Mouse (Mus musculus): ENCODE measurements around the gene Spi1. TPM values are rescaled to one million over a fixed set of nuclear protein-coding genes. Genes with fewer than 3 reads are reported as not detected.

The Spi1 gene
- total RNA-seq, 2 experiments from 2014 or later, result 3.4 to 4.8 TPM

GRCm38 (mm10) chr2:91118647-91119046 is 36.5 kb downstream of the Spi1 start:
- H3K4me3 ChIP-seq, result no peak overlapping the region
- H3K27ac ChIP-seq, result no peak overlapping the region
- TF ChIP-seq CTCF (IDR thresholded peaks at IDR 0.05), result no peak
- no peak for DNase-seq (ENCODE audit: extremely low spot score in 1 of 2, low spot score in 2 of 2)
- intact Hi-C loops (cut with DNase I), result loop anchor here (5.0 kb wide), 3 partner anchors 64 to 139 kb away; partner anchors contain the start of genes Ddb2, Madd and Pacsin3

DNA sequence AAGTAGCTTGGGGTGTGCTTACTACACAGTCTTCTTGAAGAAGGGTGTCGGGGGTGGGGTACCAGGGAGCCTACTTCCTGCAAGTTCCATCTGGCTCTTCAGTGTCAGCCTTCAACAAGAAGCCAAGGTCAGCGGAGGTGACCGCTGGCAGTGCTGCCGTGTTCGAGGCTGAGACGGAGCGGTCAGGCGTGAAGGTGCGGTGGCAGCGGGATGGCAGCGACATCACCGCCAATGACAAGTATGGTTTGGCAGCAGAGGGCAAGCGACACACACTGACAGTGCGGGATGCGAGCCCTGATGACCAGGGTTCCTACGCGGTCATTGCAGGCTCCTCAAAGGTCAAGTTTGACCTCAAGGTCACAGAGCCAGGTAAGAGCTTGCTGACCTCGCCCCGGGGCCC is 36.9 kb downstream of the Spi1 start:
- Histone ChIP-seq H3K27ac (no peak overlapping the region), H3K4me3 (no peak overlapping the region)
- TF ChIP-seq CTCF (IDR thresholded peaks at IDR 0.05), result no peak
- DNase-seq (ENCODE audit: extremely low spot score in 1 of 2, low spot score in 2 of 2), result no peak
- intact Hi-C loops (cut with DNase I), result loop anchor here (5.0 kb wide), 3 partner anchors 63 to 138 kb away; partner anchors contain the start of genes Ddb2, Madd and Pacsin3

GRCm38 (mm10) chr2:91119551-91119950 is 37.4 kb downstream of the Spi1 start:
- TF ChIP-seq CTCF (IDR thresholded peaks at IDR 0.05), result no peak
- Histone ChIP-seq H3K27ac (no peak overlapping the region), H3K4me3 (no peak overlapping the region)
- no peak for DNase-seq (ENCODE audit: extremely low spot score in 1 of 2, low spot score in 2 of 2)
- intact Hi-C loops (cut with DNase I), result loop anchor here (5.0 kb wide), 3 partner anchors 63 to 138 kb away; partner anchors contain the start of genes Ddb2, Madd and Pacsin3

- intact Hi-C loops (cut with DNase I), result no loop called here
- Histone ChIP-seq H3K4me3 (no peak overlapping the region), H3K27ac (no peak overlapping the region)
- no peak for DNase-seq (ENCODE audit: extremely low spot score in 1 of 2, low spot score in 2 of 2)
- no peak for TF ChIP-seq CTCF (IDR thresholded peaks at IDR 0.05)
Observed at GRCm38 (mm10) chr2:91120261-91120671, 38.1 kb downstream of the Spi1 start.

- no peak overlapping the region for H3K27ac ChIP-seq
Observed at GRCm38 (mm10) chr2:91121011-91121410, 38.8 kb downstream of the Spi1 start.

DNA sequence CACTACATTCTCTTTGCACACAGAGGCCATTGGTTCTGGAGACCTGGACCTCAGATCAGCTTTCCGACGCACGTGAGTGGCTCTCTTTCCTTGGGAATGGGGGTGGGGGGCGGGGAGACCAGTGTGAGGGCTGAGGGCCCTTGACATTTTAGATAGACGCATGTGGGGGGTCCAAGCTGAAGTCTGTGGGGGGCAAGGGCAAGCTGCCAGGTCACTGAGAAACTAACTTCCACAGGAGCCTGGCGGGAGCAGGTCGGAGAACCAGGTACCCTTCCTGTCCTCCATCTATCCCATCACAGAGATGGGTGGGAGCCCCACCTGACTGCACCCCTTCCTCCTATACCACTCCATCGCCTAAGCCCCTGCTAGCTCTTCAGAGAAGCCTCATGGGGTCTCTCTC is 39.3 kb downstream of the Spi1 start:
- H3K4me3 ChIP-seq, result no peak overlapping the region
- H3K27ac ChIP-seq, result no peak overlapping the region
- intact Hi-C loops (cut with DNase I), result no loop called here
- no peak for DNase-seq (ENCODE audit: extremely low spot score in 1 of 2, low spot score in 2 of 2)
- TF ChIP-seq CTCF (IDR thresholded peaks at IDR 0.05), result no peak

More at GRCm38 (mm10) chr2:91121011-91121410, 38.8 kb downstream of the Spi1 start:
- intact Hi-C loops (cut with DNase I), result no loop called here
- TF ChIP-seq CTCF (IDR thresholded peaks at IDR 0.05), result no peak
- no peak overlapping the region for H3K4me3 ChIP-seq
- no peak for DNase-seq (ENCODE audit: extremely low spot score in 1 of 2, low spot score in 2 of 2)

DNA sequence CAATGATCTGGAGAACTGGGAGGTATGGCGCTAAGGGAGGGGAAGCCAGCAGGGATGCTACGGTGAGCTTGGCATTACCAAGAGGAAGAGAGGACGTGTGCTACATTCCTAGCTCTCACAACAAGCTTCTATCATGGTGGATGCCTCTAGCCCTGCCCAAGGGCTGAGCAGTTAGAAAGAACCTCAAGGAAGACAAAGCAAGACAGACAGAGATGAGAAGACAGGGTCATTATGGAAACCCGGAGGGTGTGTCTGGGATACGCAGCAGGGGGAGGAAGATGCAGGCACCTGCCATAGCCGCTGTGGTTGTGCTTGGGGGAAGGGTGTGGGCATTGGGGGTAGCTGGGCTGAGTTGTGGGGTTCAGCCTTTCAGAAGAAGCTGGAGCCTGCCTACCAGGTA is 41.3 kb downstream of the Spi1 start:
- Histone ChIP-seq H3K4me3 (no peak overlapping the region), H3K27ac (no peak overlapping the region)
- no peak for DNase-seq (ENCODE audit: extremely low spot score in 1 of 2, low spot score in 2 of 2)
- intact Hi-C loops (cut with DNase I), result no loop called here
- no peak for TF ChIP-seq CTCF (IDR thresholded peaks at IDR 0.05)

- intact Hi-C loops (cut with DNase I), result no loop called here
- TF ChIP-seq CTCF (IDR thresholded peaks at IDR 0.05), result no peak
- Histone ChIP-seq H3K27ac (no peak overlapping the region), H3K4me3 (no peak overlapping the region)
- DNase-seq (ENCODE audit: extremely low spot score in 1 of 2, low spot score in 2 of 2), result no peak
Observed at GRCm38 (mm10) chr2:91125101-91125500, 42.9 kb downstream of the Spi1 start.

- H3K4me3 ChIP-seq, result no peak overlapping the region
- no peak for TF ChIP-seq CTCF (IDR thresholded peaks at IDR 0.05)
- DNase-seq (ENCODE audit: extremely low spot score in 1 of 2, low spot score in 2 of 2), result no peak
- intact Hi-C loops (cut with DNase I), result no loop called here
- no peak overlapping the region for H3K27ac ChIP-seq
Observed at GRCm38 (mm10) chr2:91128761-91129160, 46.6 kb downstream of the Spi1 start.

DNA sequence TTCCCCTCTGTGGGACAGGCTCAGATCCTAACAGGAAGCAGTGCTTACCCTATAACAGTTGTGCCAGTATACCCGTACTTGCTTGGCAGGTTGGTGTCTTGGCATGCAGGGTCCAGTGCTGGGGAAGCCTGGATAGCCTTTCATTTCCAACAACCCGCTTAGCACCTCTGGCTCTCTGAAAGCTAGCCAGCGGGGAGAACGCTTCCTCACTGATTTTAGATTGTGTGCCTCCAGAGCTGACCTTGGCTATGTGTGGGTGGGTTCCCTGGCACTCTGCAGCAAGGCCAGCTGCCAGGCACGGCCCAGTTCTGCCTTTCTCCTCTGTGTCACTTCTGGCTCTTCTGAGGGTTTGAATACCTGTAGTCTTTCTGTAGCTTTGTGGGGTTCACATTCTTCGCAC is 47.9 kb downstream of the Spi1 start:
- intact Hi-C loops (cut with DNase I), result no loop called here
- Histone ChIP-seq H3K4me3 (no peak overlapping the region), H3K27ac (no peak overlapping the region)
- TF ChIP-seq CTCF (IDR thresholded peaks at IDR 0.05), result no peak
- no peak for DNase-seq (ENCODE audit: extremely low spot score in 1 of 2, low spot score in 2 of 2)

DNA sequence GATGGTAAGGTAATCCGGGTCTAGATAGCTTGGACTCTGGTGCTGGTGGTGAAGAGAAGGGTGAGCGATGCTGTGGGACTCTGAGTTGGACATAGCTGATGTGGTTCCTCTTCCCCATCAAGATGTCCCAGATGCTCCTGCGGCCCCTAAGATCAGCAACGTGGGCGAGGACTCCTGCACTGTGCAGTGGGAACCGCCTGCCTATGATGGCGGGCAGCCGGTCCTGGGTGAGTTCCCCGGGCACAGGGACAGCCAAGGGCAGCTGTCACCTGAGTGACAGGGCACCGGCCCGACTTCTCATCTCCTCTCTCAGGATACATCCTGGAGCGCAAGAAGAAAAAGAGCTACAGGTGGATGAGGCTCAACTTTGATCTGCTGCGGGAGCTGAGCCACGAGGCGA is 49.1 kb downstream of the Spi1 start:
- TF ChIP-seq CTCF (IDR thresholded peaks at IDR 0.05), result no peak
- Histone ChIP-seq H3K27ac (no peak overlapping the region), H3K4me3 (no peak overlapping the region)
- DNase-seq (ENCODE audit: extremely low spot score in 1 of 2, low spot score in 2 of 2), result no peak
- intact Hi-C loops (cut with DNase I), result no loop called here

DNA sequence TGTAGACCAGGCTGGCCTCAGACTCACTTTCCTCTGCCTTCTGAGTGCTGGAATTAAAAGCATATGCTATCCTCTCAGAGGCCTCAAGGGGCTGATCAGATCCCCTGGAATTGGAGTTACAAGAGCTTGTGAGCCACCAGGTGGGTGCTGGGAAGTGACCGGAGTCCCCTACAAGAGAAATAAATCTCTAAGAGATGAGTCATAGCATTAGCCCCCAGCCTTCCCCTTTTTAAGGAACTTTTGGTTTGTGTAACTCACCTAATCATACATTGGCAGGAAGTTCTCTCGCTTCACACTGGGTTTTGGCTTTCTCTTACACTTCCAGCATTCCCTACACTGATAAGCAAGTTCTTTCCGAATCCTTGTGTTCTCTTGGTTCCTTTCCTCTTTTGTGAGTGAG is 49.8 kb downstream of the Spi1 start:
- Histone ChIP-seq H3K4me3 (no peak overlapping the region), H3K27ac (no peak overlapping the region)
- intact Hi-C loops (cut with DNase I), result no loop called here
- DNase-seq (ENCODE audit: extremely low spot score in 1 of 2, low spot score in 2 of 2), result no peak
- TF ChIP-seq CTCF (IDR thresholded peaks at IDR 0.05), result no peak; the same call in 1 of the 2 replicates
